Mouse (Mus musculus): ENCODE measurements around the gene Gpatch1. TPM values are rescaled to one million over a fixed set of nuclear protein-coding genes. Genes with fewer than 3 reads are reported as not detected.

Gpatch1 gene
- 9.6 and 9.8 TPM in 2 replicates for polyA plus RNA-seq (2015; fragmentation: Nextera tagmentation; extraction: Ambion mirVana)

GRCm38 (mm10) chr7:35317729-35318609 lies at the start of gene Gpatch1:
Gpatch1 (minus strand) TSS chr7:35318440.

GRCm38 (mm10) chr7:35333692-35334526 lies 15.7 kb upstream of the Gpatch1 start, which contains the start of gene Rhpn2:
Rhpn2 (plus strand) TSS chr7:35334170.

Other genes with a start within 250 kb of the Gpatch1 start
- 3.2 and 21.5 TPM in 2 replicates for gene Cebpa, start 199.1 kb downstream of the Gpatch1 start, polyA plus RNA-seq (2015; fragmentation: Nextera tagmentation; extraction: Ambion mirVana)
- gene Slc7a10, start 132.1 kb downstream of the Gpatch1 start, polyA plus RNA-seq (2015; fragmentation: Nextera tagmentation; extraction: Ambion mirVana): 5.9 and 21.7 TPM in 2 replicates
- gene Lrp3, start 102.9 kb downstream of the Gpatch1 start, polyA plus RNA-seq (2015; fragmentation: Nextera tagmentation; extraction: Ambion mirVana): 3.9 and 4.4 TPM in 2 replicates
- gene Rhpn2, start 15.7 kb upstream of the Gpatch1 start, polyA plus RNA-seq (2015; fragmentation: Nextera tagmentation; extraction: Ambion mirVana): 0.77 and 0.87 TPM in 2 replicates
- 3.9 and 6.5 TPM in 2 replicates for gene Faap24, start 78.4 kb upstream of the Gpatch1 start, polyA plus RNA-seq (2015; fragmentation: Nextera tagmentation; extraction: Ambion mirVana)
- gene Cep89, start 78.6 kb upstream of the Gpatch1 start, polyA plus RNA-seq (2015; fragmentation: Nextera tagmentation; extraction: Ambion mirVana): 12.4 and 14.7 TPM in 2 replicates
- gene Slc7a9, start 130.4 kb upstream of the Gpatch1 start, polyA plus RNA-seq (2015; fragmentation: Nextera tagmentation; extraction: Ambion mirVana): not detected in 2 replicates
- gene Tdrd12, start 219.3 kb upstream of the Gpatch1 start, polyA plus RNA-seq (2015; fragmentation: Nextera tagmentation; extraction: Ambion mirVana): 0.13 and 0.14 TPM in 2 replicates
- gene Nudt19, start 237.9 kb upstream of the Gpatch1 start, polyA plus RNA-seq (2015; fragmentation: Nextera tagmentation; extraction: Ambion mirVana): 38.9 and 41.1 TPM in 2 replicates

Measured in skeletal muscle tissue, postnatal 0 days (tissue).